Mouse (Mus musculus) fat pad, adult 2 months (tissue): ENCODE results near the gene Pik3c2a.

ENCODE experiments used
- DNase-seq: peaks from one replicate; pipeline ENCODE4 v3.0.0-alpha.2; 2011; ENCODE audit warnings: low read depth, low spot score; ENCODE audit errors: extremely low read depth

Gene Pik3c2a

GRCm38 (mm10) chr7:116443004-116443696, at the start of gene Pik3c2a:
Gene Pik3c2a (minus strand): TSS chr7:116443449.
- DNase-seq = peak; percentile 47

- DNase-seq = no peak
Measured at GRCm38 (mm10) chr7:116491113-116491512, 47.9 kb upstream of the Pik3c2a start.

GRCm38 (mm10) chr7:116485062-116485601, 41.9 kb upstream of the Pik3c2a start:
- no peak for DNase-seq

GRCm38 (mm10) chr7:116484213-116484612, 41.0 kb upstream of the Pik3c2a start:
- DNase-seq = no peak

GRCm38 (mm10) chr7:116483782-116484181, 40.5 kb upstream of the Pik3c2a start:
- DNase-seq = no peak

DNA sequence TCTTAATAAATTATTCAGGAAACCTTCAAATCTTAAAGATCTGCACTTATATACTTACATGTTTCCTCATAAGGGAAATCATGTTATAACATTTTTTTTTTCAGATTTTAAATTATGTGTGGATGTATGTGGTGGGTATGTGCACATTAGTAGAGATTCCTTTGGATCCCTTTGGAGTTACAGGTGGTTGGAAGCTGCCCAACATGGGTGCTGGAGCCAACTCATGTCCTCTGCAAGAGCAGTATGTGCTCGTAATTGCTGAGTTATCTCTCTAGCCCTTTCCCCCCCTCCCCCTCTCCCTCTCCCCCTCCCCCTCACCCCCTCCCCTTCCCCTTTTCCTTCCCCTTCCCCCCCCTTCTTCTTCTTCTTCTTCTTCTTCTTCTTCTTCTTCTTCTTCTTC, 39.9 kb upstream of the Pik3c2a start:
- DNase-seq = no peak

DNA sequence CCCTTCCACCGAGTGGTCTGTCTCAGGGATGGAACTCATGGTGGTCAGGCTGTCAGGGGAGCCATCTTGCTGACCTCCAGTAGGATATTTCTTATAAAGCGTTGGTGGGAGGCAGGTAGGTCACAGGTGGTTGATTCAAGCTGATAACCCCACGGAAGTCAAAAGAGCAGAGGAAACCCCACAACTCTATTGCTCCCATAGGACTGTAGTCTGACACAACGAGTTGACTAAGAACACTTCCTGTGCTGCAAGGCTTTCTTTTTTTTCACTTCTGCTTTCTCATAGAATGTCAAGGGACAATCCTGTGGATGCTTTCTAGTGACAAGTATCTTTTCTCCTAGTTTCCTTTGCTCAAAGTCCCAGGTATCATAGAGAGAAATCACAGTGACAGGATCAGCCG, 33.0 kb upstream of the Pik3c2a start:
- no peak for DNase-seq

GRCm38 (mm10) chr7:116475836-116476235, 32.6 kb upstream of the Pik3c2a start:
- DNase-seq = no peak

DNA sequence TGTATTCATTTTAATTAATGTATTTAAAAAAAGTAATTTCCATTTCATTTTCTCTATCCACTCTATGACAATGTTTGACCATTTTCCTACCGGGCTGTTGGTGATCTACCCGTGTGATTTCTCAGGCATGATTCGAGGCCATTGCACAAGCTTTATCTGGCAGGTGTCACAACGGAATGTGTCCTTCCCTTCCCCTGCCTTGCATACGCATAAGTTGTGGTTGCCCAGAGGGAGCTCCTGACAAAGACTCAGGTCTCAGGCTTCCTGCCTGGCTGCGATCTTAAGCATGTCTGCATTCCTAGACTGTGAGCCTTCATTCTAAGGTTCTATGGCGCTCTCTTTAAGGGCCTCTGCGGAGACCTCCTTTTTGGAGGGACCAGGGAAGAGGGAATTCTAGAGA, 18.9 kb upstream of the Pik3c2a start:
- DNase-seq = peak; percentile 55

- DNase-seq = no peak
Measured at GRCm38 (mm10) chr7:116458985-116459441, 15.8 kb upstream of the Pik3c2a start.

DNA sequence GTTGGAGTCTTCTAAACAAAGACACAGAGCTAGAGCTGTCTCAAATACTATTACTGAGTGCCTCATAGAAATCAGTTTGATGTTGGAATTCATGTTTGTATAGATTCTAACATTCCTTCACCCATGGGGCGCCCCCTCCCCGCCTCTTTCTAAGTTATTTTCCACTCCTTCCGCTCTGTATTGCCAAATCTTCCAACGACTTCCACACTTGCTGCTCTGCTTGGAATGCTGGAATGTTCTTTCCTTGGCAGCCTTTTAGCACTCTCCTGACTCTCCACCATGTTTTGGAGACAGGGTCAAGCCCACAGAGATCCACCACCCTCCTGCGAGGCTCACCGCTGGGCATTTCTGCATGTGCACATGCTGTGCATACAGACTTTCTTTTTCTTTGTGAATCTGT, 14.1 kb upstream of the Pik3c2a start:
- no peak for DNase-seq

GRCm38 (mm10) chr7:116456964-116457363, 13.7 kb upstream of the Pik3c2a start:
- no peak for DNase-seq

DNA sequence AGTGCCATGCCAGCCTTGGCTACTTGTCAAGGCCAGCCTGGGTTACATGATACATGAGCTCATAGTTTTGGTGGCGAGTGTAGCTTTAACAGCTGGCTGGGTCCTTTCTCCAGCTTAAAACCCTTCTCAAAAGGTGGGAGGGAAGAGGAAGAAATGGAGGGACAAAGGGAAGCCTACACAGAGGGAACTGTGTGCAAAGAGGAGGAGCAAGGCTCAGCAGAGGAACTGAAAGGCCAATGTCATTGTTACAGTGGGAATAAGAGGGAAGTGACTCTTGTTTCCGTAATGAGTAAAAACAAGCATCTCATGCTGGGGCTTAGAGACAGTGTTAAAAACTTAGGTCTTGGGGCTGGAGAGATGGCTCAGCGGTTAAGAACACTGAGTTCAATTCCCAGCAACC, 3.4 kb upstream of the Pik3c2a start:
- DNase-seq = no peak

- DNase-seq = peak; percentile 42
Measured at GRCm38 (mm10) chr7:116444326-116444809, 1.1 kb upstream of the Pik3c2a start.

DNA sequence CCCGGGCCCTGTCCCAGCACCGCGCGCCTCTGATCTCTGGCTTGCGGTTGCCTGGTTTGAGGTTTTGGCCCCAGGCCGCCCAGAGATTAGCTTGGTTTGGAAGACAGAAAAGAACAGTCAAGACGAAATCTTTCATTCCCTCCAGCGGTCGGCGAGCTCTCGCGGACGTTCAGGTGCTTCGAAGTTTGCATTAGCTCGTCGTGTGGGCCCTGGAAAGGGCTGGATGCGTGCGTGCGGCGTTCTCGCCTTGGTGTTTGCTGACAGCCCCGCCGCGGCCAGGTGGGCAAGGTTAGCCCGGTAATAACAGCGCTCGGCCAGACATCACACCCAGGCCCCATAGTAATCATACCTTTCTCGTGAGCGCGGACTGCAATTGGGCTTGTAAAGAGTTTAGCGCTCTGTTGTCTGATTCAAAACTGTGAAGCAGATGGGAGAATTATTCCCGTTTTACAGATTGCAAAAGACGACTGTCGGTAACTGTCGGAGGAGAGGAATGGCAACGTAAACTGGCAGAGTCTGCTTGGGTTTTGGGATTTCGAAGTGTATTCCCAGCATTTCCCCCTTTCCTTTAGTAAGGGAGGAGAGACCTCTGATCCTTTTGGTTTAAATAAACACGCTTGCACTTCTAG, 562 bp upstream of the Pik3c2a start:
- DNase-seq = no peak

DNA sequence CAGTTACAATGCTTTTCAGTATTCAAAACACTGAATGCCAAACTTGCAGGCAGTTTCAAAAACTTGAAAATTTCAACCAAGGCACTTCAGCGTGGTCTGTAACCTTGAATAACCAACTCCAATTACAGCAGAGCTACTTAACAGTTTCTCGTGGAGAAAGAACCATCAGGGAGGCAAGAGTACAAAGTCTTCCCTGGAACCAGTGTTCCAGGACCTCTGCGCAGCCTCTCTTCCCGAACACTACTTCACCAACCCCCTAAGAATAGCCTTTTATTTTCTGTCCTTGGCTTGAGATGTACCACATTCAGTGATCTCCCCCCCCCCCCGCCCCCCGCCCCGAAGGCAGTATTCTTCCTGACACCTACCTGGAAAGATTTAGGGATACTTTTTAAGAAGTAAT, 1.0 kb downstream of the Pik3c2a start:
- DNase-seq = no peak

GRCm38 (mm10) chr7:116441346-116441745, 1.9 kb downstream of the Pik3c2a start:
- no peak for DNase-seq

- DNase-seq = no peak
Measured at GRCm38 (mm10) chr7:116431661-116432060, 11.6 kb downstream of the Pik3c2a start.

GRCm38 (mm10) chr7:116430926-116431325, 12.3 kb downstream of the Pik3c2a start:
- DNase-seq = no peak

DNA sequence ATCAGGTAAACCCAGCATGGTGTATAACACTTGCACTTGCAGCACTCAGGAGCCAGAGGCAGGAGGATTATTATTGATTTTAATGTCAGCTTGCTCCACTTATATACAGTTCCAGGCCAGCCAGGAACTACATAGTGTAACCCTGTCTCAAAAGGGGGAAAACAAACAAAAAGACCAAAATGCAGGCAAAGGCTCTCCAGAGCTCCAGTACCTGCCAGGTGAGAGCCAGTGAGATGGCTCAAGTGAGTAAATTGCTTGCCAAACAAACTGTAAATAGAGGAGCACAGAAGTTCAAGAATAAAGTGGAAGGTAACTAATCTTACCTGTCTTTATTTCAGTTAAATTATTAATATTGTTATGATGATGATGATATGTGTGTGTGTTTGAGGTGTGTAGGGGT, 16.0 kb downstream of the Pik3c2a start:
- no peak for DNase-seq

DNA sequence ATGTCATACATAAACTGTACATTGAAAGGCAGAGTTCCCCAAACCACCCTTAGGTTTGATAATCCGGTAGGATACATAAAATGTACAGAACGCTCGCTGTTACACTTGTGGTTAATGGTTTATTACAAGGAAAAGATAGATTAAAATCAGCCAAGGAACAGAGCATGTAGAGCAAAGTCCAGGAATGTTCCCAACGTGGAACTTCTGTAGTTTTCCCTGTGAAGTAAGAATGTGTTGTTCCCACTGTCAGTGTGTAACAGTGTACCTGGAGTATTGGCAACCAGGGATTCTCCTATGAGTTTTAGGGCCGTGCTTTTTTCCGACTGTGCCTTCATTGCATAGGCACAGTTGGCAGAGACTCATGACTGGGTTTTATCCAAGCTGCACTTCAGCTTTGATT, 17.5 kb downstream of the Pik3c2a start:
- peak; percentile 43 for DNase-seq

GRCm38 (mm10) chr7:116421081-116421480, 22.2 kb downstream of the Pik3c2a start:
- no peak for DNase-seq
